Mouse (Mus musculus): ENCODE results near the gene Med12l. TPM values are rescaled to one million over a fixed set of nuclear protein-coding genes. Genes with fewer than 3 reads are reported as not detected.

Gene Med12l
- polyA plus RNA-seq, 1 experiment = 12.6 TPM

DNA sequence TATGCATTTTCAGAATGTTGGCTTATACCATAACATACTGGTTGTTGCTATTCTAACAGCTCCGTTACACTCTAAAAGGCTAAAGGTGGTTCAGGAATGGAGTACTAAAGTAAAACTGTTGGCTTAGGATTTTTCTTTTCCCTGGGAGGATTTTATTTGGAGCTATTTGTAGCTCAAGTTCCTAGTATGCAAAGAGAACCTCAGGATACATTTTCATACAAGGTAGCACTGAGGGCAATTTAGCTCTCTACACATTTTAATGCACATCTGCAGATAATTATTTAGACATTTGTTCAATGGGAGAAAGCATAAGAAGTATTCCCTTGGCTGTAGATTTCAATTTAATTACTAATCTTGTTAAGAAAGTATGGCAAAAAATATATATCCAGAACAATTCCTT is 356.3 kb downstream of the Med12l start:
- Histone ChIP-seq H3K4me3 (replicated peaks) (no peak overlapping the region), H3K36me3 (replicated peaks; ENCODE audit: low read length) (no peaks in the 10 kb centered on the region), H3K4me1 (no peaks in the 10 kb centered on the region), H3K27me3 (replicated peaks) (no peaks in the 10 kb centered on the region), H3K9me3 (peaks cover 3% of the 10 kb centered on the region; the same call in 1 of the 2 replicates)
- no peak for TF ChIP-seq GATA1 (IDR thresholded peaks at IDR 0.05; ENCODE audit: borderline replicate concordance, low read length)
- TF ChIP-seq FLI1 (IDR thresholded peaks at IDR 0.05; ENCODE audit: low read length) = no peak

Other genes with a start within 250 kb of the Med12l start
- not detected in 2 replicates for gene Mindy4b-ps, start 183.5 kb upstream of the Med12l start, polyA plus RNA-seq (2012; ENCODE audit: insufficient read depth, low replicate concordance)
- not detected in 2 replicates for gene Clrn1, start 120.5 kb upstream of the Med12l start, polyA plus RNA-seq (2012; ENCODE audit: insufficient read depth, low replicate concordance)
- 3.0 and 6.1 TPM in 2 replicates for gene Gpr171, start 96.0 kb downstream of the Med12l start, polyA plus RNA-seq (2012; ENCODE audit: insufficient read depth, low replicate concordance)
- 0.62 TPM in 1 of 2 replicates, not detected in the other for gene P2ry14, start 147.8 kb downstream of the Med12l start, polyA plus RNA-seq (2012; ENCODE audit: insufficient read depth, low replicate concordance)
- gene Gpr87, start 189.3 kb downstream of the Med12l start, polyA plus RNA-seq (2012; ENCODE audit: insufficient read depth, low replicate concordance) = not detected in 2 replicates
- gene P2ry13, start 205.1 kb downstream of the Med12l start, polyA plus RNA-seq (2012; ENCODE audit: insufficient read depth, low replicate concordance) = not detected in 2 replicates